Mouse (Mus musculus): ENCODE measurements around the gene Mtif3. TPM values are rescaled to one million over a fixed set of nuclear protein-coding genes. Genes with fewer than 3 reads are reported as not detected.
A peak's percentile ranks its signal among the peaks of the same experiment; 100 is the strongest.
"Not testable (repeated sequence)": the region's sequence is repeated elsewhere in the genome, so short reads cannot be mapped to it uniquely, and the experiment has no call there.

The Mtif3 gene
- polyA plus RNA-seq, 1 experiment: 21.9 TPM

DNA sequence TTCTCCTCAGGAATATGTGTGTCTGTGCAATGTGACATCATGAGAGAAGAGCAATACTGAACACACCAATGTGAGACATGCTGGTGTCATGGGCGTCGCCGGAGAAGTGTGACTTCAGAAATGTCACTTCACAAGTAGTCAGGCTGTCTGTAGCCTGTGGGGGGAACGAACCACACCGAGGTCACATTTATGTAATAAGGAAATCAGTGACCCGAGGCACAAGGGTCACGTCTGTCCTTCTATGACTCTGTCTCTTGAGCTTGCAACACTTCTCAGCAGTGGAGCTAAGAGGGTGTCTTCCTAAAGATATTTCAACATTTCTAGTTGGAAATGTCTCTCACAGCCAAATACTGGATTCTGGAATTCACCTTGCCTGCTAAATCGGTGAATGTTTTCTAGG is 42.4 kb downstream of the Mtif3 start:
- DNase-seq: no peak
- TF ChIP-seq POLR2A (IDR thresholded peaks at IDR 0.05; ENCODE audit: borderline replicate concordance, insufficient read depth, low read length) (no peak), CTCF (IDR thresholded peaks at IDR 0.05; ENCODE audit: borderline replicate concordance, insufficient read depth, low read depth, low read length) (no peak)
- Histone ChIP-seq H3K4me3 (replicated peaks; ENCODE audit: insufficient read depth, low read depth, low read length) (no peak overlapping the region), H3K4me1 (ENCODE audit: control insufficient read depth, insufficient read depth, low read length) (no peaks in the 10 kb centered on the region), H3K27me3 (ENCODE audit: control insufficient read depth, insufficient read depth, low read length) (no peaks in the 10 kb centered on the region; the same call in 1 of the 2 replicates), H3K27ac (ENCODE audit: insufficient read depth, low read length) (no peak overlapping the region)
- 35% methylated on average over 8 of the region's 8 CpGs for WGBS

DNA sequence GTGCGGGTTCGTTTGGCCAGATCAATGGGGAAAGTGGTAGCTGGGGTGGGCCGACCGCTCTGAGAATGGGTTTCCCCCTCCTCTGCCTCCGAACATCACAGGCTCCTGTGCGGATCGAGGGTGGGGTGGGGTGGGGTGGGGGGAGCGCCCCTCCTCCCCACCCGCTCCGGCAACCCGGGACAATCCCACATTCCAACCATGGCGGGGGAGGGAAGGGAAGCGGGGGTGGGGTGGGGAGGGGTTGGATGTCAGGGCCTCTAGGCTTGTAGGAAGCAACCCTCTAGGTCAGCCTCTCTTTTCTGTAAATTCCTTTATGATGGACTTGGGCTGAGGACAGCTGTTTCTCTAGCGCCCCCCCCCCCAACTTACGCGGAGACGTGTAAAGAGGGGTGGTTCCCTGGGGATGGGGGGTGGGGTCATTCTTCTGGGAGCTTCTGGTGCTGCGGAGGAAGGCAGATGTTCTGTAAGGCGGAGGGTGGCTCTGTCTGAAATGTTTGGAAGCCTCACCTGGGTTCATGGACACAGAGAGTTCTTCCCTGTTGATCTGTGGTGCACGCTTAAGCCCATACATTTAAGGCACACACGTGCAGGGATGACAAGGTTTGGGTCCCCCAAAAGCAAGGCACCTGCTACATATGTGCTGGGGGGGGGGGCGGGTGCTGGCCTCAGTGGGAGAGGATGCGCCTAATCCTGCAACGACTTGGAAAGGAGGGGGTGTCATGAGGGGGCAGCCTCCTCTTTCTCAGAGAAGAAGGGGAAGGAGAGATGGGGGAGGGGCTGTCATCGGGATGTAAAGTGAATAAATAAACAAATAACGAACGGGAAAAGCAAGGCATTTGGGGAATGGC is 43.1 kb downstream of the Mtif3 start:
- Histone ChIP-seq H3K27ac (ENCODE audit: insufficient read depth, low read length) (no peak overlapping the region), H3K4me1 (ENCODE audit: control insufficient read depth, insufficient read depth, low read length) (no peaks in the 10 kb centered on the region), H3K27me3 (ENCODE audit: control insufficient read depth, insufficient read depth, low read length) (no peaks in the 10 kb centered on the region; the same call in 1 of the 2 replicates), H3K4me3 (replicated peaks; ENCODE audit: insufficient read depth, low read depth, low read length) (no peak overlapping the region)
- 8% methylated on average over 24 of the region's 27 CpGs for WGBS
- TF ChIP-seq POLR2A (IDR thresholded peaks at IDR 0.05; ENCODE audit: borderline replicate concordance, insufficient read depth, low read length) (no peak), CTCF (IDR thresholded peaks at IDR 0.05; ENCODE audit: borderline replicate concordance, insufficient read depth, low read depth, low read length) (no peak)
- DNase-seq: no peak

DNA sequence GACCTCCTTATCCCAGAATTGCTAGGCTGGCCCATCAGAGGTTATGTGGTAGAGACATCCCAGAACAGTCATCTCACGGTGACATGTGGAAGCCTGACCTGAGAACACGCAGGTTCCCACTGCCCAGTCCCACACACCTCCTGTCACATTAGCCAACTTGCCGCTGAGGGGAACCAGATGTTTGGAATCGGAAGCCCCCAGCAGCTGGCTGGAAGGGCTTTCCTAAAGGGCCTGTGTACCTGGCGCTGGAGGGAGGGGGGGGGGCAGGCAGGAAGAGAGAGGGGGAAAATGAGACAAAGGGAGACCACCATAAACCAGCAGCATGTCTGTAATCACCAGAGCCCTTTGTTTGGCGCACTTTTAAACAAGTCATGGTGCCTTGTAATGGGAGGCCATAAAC is 43.7 kb downstream of the Mtif3 start:
- no peak for DNase-seq
- 38% methylated on average over 6 of the region's 6 CpGs for WGBS
- TF ChIP-seq POLR2A (IDR thresholded peaks at IDR 0.05; ENCODE audit: borderline replicate concordance, insufficient read depth, low read length) (no peak), CTCF (IDR thresholded peaks at IDR 0.05; ENCODE audit: borderline replicate concordance, insufficient read depth, low read depth, low read length) (no peak)
- Histone ChIP-seq H3K4me3 (replicated peaks; ENCODE audit: insufficient read depth, low read depth, low read length) (no peak overlapping the region), H3K4me1 (ENCODE audit: control insufficient read depth, insufficient read depth, low read length) (no peaks in the 10 kb centered on the region), H3K27ac (ENCODE audit: insufficient read depth, low read length) (no peak overlapping the region), H3K27me3 (ENCODE audit: control insufficient read depth, insufficient read depth, low read length) (no peaks in the 10 kb centered on the region; the same call in 1 of the 2 replicates)

DNA sequence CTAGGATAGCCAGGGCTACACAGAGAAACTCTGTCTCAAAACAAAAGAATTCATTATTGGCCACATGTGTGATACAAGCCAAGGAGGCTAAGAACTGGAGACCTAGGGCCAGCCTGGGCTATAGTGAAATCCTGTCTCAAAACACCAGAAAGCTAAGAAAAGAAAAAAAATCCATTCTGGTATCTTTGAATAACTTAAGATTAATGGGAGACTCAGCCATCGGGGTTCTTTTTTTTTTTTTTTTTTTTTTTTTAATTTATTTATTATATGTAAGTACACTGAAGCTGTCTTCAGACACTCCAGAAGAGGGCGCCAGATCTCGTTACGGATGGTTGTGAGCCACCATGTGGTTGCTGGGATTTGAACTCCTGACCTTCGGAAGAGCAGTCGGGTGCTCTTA is 46.2 kb downstream of the Mtif3 start:
- WGBS: 78% methylated on average over 6 of the region's 6 CpGs
- DNase-seq: not testable (repeated sequence)

DNA sequence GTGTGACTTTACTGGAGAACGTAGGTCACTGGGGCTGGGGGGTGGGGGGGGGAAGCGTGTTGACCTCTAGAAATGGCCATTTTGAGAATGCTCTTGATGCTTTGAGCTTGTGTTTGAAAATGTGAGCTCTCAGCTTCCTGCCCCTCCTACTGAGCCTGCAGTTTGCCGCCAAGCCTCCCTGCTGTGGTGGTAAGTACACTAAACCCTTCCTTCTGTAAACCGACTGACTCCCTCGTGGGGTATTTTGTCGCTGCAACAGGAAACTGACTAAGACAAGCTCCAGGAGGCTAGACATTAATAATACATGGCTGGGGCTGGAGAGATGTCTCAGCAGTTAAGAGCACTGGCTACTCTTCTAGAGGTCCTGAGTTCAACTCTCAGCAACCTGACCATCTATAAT is 46.8 kb downstream of the Mtif3 start:
- no peak for DNase-seq
- no peak for TF ChIP-seq POLR2A (IDR thresholded peaks at IDR 0.05; ENCODE audit: borderline replicate concordance, insufficient read depth, low read length)
- TF ChIP-seq CTCF (IDR thresholded peaks at IDR 0.05; ENCODE audit: borderline replicate concordance, insufficient read depth, low read depth, low read length): no peak
- 39% methylated on average over 6 of the region's 6 CpGs for WGBS
- Histone ChIP-seq H3K27me3 (ENCODE audit: control insufficient read depth, insufficient read depth, low read length) (no peaks in the 10 kb centered on the region; the same call in 1 of the 2 replicates), H3K4me1 (ENCODE audit: control insufficient read depth, insufficient read depth, low read length) (no peaks in the 10 kb centered on the region), H3K27ac (ENCODE audit: insufficient read depth, low read length) (no peak overlapping the region), H3K4me3 (replicated peaks; ENCODE audit: insufficient read depth, low read depth, low read length) (no peak overlapping the region)

More for the DNA sequence above, 46.2 kb downstream of the Mtif3 start:
- H3K27ac ChIP-seq (ENCODE audit: insufficient read depth, low read length); H3K27me3 ChIP-seq (ENCODE audit: control insufficient read depth, insufficient read depth, low read length); H3K4me3 ChIP-seq (replicated peaks; ENCODE audit: insufficient read depth, low read depth, low read length); H3K4me1 ChIP-seq (ENCODE audit: control insufficient read depth, insufficient read depth, low read length): not testable (repeated sequence)

DNA sequence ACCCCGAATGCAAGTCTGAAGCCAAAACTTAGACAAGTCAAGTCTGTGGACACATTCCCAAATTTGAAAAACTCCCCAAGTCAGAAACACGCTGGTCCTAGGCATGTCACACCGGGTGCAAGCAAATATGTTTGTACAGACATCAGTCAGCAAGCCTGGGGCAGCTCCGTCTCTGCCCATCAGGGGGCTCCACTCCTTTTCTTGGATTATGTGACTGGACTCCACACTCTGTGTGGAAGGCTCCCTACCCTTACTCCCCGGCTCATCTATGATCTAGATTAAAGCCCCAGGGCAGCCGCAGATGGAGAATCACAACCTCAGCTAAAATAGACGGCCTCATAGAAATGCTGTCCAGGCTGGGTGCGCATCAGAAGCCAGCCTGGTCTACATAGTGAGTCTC is 47.3 kb downstream of the Mtif3 start:
- WGBS: 67% methylated on average over 8 of the region's 8 CpGs
- no peak for DNase-seq
- H3K27ac ChIP-seq (ENCODE audit: insufficient read depth, low read length): no peak overlapping the region
- no peaks in the 10 kb centered on the region for H3K4me1 ChIP-seq (ENCODE audit: control insufficient read depth, insufficient read depth, low read length)
- H3K27me3 ChIP-seq (ENCODE audit: control insufficient read depth, insufficient read depth, low read length): no peaks in the 10 kb centered on the region; the same call in 1 of the 2 replicates
- H3K4me3 ChIP-seq (replicated peaks; ENCODE audit: insufficient read depth, low read depth, low read length): no peak overlapping the region
- TF ChIP-seq POLR2A (IDR thresholded peaks at IDR 0.05; ENCODE audit: borderline replicate concordance, insufficient read depth, low read length) (no peak), CTCF (IDR thresholded peaks at IDR 0.05; ENCODE audit: borderline replicate concordance, insufficient read depth, low read depth, low read length) (no peak)

DNA sequence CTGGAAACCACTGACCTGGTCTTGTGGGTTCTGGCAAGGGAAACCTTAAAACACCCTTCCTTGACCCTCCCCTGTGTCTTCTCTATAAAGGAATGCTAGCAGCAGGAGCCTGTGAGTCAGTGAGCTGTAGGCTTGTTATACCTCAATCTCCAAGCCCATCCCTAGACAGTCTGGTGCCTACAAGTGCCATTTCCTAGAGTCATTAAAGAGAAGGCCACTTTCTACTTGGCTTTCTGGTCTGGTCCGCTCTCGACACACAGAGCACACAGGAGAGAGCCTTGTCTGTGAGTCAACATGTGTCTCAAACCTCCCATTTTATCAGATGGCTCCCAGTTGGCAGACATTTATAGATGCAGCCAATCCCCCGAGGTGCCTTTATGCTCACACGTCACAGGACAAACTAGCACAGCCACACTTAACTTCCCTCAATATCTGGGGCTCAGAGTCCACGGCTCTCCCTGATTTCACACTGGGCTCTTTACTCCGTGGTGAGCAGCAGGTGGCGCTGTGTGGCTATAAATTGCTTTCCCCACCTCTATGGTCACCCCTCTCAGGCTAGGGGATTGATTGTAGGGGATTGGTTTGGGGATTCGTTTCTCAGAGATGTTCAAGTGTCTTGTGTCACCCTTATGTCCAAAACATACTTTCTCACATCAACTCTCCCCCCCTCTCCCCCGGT is 49.4 kb downstream of the Mtif3 start:
- Histone ChIP-seq H3K27ac (ENCODE audit: insufficient read depth, low read length) (no peak overlapping the region), H3K4me1 (ENCODE audit: control insufficient read depth, insufficient read depth, low read length) (no peaks in the 10 kb centered on the region), H3K27me3 (ENCODE audit: control insufficient read depth, insufficient read depth, low read length) (no peaks in the 10 kb centered on the region), H3K4me3 (replicated peaks; ENCODE audit: insufficient read depth, low read depth, low read length) (no peak overlapping the region)
- 23% methylated on average over 9 of the region's 9 CpGs for WGBS
- TF ChIP-seq CTCF (IDR thresholded peaks at IDR 0.05; ENCODE audit: borderline replicate concordance, insufficient read depth, low read depth, low read length): peak; percentile 68
- no peak for TF ChIP-seq POLR2A (IDR thresholded peaks at IDR 0.05; ENCODE audit: borderline replicate concordance, insufficient read depth, low read length)
- DNase-seq: peak; percentile 12 to 34

DNA sequence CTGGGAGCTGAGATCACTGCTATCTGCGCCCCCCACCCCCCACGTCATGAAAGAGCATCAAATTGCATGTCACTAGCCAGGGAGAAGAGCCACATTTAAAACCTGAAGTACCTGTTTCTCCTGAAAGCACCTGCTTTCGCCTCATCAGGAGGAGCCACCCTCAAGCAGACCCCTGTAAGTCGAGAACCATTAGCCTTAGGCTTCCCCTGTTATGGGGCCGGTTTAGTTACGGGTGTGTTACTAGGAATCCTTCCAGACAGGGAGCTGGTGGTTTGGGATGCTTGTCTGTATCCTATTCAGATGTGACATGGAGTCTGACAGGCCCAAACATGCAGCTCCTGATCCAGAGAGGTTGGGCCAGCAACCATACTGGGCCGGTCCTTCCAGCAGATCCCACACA is 50.2 kb downstream of the Mtif3 start:
- no peak overlapping the region for H3K4me3 ChIP-seq (replicated peaks; ENCODE audit: insufficient read depth, low read depth, low read length)
- no peak for TF ChIP-seq POLR2A (IDR thresholded peaks at IDR 0.05; ENCODE audit: borderline replicate concordance, insufficient read depth, low read length)
- no peaks in the 10 kb centered on the region for H3K4me1 ChIP-seq (ENCODE audit: control insufficient read depth, insufficient read depth, low read length)
- 85% methylated on average over 7 of the region's 7 CpGs for WGBS
- no peak overlapping the region for H3K27ac ChIP-seq (ENCODE audit: insufficient read depth, low read length)
- H3K27me3 ChIP-seq (ENCODE audit: control insufficient read depth, insufficient read depth, low read length): no peaks in the 10 kb centered on the region
- DNase-seq: no peak
